Mouse (Mus musculus) ovary, adult 18-20 months (tissue): ENCODE results near the gene Aspdh.

Source experiments
- DNase-seq: peaks from one replicate; pipeline ENCODE4 v3.0.0; 2022; ENCODE audit warnings: low spot score, mixed read lengths

The Aspdh gene

DNA sequence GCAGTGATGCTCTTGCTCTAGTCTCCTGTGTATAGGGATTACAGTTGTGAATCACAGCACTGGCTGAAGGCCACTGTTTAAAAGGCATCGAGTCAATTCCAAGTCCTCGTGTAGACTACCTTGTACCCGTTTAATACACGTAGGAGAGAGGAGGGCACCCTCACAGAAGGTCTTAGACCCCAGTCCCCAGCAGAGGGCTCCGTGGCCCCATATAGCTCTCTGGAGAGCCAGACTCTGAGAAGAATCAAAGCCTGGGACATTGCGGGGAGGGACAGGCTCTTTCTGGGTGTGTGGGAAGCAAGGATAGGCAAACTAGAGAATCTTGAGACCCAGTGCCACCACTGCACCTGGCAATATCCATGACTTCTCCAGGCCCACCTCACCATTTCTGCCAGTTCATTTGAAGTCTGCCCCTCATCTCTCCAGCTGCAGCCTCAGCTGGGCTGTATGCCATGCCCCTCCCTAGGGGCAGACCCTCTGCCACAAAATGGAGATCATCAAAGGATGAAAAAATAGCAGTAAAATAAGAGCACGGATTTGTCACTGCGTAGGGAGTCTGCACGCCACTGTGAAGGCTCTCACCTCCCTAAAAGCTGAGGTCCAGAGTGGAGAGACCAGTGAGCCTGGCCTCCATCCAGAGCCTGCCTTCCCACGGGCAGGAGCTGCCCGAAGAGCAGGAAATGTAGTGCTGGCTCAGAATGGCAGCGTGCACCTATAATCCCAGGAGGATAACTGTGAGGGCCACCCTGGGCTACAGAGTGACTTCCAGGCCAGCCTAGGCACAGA lies 18.9 kb upstream of the Aspdh start:
- DNase-seq: no peak

DNA sequence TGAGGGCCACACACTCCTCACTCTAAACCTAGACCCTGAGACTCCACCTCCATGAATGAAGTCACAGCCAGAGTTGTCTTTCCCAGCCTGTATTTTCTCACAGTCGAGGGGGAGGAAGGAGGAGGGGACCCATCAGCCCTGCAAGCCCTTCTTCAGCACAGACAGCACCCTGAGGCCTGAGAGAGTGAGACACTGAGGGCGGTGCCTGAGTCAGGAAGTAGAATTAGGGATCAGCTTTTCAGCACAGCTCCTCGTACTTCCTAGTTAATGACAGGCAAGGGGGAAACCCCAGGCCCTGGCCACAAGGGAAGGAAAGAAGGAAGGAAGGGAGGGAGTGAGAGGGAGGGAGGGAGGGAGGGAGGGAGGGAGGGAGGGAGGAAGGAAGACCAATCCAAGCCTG lies 11.9 kb upstream of the Aspdh start:
- DNase-seq: no peak

DNA sequence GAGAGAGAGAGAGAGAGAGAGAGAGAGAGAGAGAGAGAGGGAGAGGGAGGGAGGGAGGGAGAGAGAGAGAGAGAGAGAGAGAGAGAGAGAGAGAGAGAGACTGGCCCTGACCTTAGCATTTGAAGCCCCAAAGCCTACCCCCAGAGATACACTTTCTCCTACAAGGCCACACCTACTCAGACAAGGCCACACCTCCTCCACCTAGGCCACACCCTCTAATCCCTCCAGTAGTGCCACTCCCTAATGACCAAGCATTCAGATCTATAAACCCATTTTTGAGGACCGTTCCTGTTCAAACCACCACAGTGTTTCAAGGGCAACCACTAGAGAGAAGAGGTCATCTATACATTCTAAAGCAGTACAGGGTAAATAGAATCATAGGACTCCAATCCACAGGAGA lies 8.9 kb upstream of the Aspdh start:
- DNase-seq: no peak

DNA sequence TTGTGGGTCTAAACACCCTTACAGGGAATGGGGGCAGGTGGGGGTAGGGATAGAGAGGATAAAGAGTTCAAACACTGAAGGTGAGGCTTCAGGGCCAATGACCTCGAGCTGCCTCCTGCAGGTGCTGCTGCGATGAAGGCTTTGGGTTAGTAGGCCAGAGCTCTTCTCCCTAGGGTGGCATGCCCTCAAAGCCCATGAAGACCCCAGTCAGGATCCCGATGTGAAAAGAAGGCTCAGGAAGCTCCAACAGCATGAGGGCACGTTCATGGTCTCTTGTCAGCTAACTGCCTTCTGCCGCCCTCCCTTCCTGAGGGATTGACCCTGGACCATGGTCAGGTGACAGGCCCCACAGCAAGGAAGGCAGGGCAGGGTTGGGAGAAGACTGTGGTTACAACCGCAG lies 5.1 kb upstream of the Aspdh start:
- DNase-seq: no peak

DNA sequence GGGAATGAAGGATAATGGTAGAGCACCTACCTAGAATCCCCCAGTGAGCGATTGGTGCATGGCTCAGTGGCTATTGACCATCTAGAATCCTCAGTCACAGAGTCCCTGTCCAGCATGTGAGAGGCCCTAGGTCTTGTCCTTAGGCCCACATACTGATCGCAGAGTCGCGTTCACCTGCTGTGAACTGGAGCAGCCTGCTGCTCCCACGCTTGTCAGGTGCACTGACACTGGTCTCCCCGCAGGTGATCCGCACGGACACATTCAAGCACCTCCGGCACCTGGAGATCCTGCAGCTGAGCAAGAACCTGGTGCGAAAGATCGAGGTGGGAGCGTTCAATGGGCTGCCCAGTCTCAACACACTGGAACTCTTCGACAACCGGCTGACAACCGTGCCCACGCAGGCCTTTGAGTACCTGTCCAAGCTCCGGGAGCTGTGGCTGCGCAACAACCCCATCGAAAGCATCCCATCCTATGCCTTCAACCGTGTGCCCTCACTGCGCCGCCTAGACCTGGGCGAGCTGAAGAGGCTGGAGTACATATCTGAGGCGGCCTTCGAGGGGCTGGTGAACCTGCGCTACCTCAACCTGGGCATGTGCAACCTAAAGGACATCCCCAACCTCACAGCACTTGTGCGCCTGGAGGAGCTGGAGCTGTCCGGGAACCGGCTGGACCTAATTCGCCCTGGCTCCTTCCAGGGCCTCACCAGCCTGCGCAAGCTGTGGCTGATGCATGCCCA lies 4.3 kb upstream of the Aspdh start:
- no peak for DNase-seq

DNA sequence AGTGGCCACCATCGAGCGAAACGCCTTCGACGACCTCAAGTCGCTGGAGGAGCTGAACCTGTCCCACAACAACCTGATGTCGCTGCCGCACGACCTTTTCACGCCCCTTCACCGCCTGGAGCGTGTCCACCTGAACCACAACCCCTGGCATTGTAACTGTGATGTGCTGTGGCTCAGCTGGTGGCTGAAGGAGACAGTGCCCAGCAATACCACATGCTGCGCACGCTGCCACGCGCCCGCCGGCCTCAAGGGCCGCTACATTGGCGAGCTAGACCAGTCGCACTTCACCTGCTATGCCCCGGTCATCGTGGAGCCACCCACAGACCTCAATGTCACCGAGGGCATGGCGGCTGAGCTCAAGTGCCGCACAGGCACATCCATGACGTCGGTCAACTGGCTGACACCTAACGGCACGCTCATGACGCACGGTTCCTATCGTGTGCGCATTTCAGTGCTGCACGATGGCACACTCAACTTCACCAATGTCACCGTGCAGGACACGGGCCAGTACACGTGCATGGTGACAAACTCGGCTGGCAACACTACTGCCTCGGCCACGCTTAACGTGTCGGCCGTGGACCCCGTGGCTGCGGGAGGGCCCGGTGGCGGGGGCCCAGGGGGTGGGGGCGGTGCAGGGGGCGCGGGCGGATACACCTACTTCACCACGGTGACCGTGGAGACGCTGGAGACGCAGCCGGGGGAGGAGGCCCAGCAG lies 3.5 kb upstream of the Aspdh start:
- no peak for DNase-seq

DNA sequence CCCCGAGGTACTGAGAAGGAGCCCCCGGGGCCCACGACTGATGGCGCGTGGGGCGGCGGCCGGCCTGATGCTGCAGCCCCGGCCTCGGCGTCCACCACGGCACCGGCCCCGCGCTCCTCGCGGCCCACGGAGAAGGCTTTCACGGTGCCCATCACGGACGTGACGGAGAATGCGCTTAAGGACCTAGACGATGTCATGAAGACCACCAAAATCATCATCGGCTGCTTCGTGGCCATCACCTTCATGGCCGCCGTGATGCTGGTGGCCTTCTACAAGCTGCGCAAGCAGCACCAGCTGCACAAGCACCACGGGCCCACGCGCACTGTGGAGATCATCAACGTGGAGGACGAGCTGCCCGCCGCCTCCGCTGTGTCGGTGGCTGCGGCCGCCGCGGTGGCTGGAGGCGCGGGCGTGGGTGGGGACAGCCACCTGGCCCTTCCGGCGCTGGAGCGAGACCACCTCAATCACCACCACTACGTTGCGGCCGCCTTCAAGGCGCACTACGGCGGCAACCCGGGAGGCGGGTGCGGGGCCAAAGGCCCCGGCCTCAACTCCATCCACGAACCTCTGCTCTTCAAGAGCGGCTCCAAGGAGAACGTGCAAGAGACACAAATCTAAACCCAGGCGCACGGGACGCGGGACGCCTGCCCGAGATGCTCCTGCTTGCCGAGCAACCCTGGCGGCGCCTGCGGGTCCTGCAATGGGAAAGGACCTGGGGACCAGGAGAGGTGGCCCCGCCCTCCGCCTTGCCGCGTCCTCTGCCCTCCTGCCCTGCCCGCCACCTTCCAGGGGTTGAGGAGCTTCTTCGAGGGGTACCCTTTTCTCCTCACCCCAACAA lies 2.8 kb upstream of the Aspdh start:
- no peak for DNase-seq

DNA sequence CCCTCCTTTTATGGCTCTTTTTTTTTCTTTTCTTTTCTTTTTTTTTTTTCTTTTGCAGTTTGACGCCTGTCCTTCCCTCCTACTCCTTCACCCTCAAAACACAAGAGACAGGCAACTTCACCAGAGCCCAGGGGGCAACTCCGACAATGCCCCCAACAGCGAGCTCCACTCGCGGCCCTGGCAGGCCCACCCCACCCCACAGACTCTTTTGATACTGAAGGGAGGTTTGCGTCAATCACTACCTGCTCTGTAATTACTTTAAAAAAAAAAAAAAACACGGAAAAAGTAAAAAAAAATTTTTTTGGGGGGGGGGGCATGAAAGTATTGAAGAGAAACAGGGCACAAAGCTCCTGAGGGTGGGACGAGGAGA lies 2.1 kb upstream of the Aspdh start:
- DNase-seq: no peak

DNA sequence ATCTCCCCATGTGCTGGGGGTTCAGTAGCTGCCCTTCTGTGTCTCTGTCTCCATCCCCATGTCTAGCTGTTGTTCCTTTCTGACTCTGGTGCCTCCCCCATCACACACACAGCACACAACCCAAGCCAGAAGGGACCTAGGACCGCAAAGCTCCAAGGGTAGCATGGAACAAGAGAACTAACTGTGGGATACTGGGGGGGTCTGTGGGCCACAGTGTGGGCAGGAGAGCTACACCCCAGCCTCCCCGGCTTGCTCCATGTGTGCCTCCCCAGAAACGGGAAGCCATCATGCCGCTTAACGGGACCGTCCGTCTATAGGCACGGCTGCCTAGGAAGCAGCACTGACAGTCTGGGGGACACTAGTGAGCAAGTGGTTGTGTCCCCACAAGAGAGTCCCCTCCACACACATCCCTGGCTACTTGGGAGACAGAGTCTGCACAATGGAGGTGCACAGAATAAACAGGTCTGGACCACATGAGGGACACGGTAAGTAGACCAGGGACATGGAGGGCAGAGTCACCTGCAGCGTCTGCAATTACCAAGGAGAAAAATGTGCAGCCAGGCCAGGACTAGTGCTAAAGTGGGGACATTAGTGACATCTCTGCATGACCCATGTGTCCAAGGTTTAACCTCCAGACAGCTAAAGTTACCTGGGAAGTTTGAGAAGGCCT lies 1.5 kb upstream of the Aspdh start:
- DNase-seq: no peak

DNA sequence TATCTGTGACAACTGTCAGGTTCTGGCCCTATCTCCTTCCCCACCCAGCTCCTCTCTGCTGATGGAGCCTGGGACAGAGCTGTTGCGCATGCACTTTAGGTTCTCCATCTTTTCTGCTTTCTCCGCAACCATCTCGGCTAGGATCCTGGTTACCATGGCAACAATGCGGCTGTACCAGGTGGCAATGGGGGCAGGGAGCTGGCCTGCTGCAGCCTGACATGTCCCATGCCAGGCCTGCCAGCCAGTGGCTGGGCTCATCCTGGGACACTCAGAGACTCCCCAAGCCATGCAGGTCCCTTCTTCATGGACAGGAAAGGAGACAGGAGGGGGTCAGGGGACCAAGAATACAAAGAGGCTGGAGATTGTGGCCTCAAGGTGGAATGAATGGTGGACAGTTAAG lies 680 bp upstream of the Aspdh start:
- DNase-seq: no peak

DNA sequence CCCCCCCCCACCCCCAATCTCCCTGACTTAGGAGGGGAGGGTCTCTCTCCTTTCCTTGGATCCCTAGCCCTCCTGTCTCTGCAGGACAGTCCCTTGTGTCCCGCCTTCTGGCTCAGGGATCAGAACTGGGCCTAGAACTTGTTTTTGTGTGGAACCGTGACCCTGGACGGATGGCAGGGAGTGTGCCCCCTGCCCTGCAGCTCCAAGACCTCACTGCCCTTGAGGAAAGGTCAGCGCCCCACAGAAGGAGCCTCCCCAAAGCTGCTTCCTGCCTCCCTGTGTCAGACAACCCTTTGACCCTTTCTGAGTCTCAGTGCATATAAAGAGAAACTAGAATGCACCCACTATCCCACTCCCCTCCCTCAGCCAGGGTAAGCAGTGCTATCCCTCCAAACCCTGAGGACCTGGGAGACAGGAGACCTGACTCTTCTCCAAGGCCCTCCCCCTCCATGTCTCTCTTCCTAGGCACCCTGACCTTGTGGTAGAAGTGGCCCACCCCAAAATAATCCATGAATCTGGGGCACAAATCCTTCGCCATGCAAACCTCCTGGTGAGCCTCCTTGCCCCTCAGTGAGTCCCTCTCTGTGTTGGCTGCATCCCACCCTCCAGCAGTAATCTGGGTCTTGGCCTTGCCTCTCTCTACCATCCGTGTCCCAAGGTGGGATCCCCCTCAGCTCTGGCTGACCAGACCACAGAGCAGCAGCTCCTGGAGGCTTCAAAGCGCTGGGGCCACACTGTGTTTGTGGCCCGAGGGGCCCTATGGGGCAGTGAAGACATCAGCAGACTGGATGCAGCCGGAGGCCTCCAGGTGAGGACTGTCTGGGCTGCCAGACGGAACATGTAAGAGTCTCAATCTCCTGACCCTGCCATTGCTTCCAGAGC lies 1.1 kb downstream of the Aspdh start:
- DNase-seq: no peak

DNA sequence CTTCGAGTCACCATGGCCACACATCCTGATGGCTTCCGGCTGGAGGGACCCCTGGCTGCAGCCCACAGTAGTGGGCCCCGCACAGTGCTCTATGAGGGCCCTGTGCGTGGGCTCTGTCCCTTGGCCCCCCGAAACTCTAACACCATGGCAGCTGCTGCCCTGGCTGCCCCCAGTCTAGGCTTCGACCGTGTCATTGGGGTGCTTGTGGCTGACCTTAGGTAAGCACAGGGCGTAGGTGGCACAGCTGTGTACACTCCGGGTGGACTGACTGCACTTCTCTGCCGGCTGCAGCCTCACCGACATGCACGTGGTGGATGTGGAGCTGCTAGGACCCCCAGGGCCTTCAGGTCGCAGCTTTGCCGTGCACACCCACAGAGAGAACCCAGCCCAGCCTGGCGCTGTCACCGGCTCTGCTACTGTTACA lies 1.7 kb downstream of the Aspdh start:
- no peak for DNase-seq

DNA sequence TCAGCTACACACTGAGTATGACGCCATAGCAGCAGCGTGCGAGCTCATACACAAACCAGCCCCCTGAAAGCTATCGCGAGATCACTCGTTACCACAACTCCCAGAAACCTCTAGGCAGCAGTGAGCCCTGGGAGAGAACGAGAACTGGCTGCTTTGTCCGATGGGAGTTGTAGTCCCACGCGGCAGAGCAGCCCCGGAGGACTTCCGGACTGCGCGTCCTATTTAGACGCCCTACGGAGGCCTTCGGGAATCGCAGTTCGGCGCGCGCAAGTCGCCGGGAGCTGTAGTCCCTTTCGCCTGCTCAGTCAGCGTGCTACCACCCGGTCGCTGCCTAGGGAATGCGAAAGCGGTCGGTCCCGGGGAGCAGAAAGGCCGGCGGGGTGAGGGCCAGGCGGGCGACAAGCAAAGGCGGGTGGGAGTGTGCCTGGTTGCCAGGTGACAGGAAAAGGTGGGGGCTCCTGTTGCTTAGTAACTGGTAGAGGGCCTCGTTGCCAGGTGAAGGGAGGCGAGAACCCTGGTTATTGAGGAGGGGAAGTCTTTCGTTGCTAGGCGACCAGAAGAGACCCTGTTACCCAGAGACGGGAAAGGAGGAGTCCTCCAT lies 2.7 kb downstream of the Aspdh start, which contains the start of gene Josd2:
TSS of gene Josd2 (plus strand) at position 170 of the 601 bp plus-strand sequence.
- DNase-seq: peak; percentile 97

DNA sequence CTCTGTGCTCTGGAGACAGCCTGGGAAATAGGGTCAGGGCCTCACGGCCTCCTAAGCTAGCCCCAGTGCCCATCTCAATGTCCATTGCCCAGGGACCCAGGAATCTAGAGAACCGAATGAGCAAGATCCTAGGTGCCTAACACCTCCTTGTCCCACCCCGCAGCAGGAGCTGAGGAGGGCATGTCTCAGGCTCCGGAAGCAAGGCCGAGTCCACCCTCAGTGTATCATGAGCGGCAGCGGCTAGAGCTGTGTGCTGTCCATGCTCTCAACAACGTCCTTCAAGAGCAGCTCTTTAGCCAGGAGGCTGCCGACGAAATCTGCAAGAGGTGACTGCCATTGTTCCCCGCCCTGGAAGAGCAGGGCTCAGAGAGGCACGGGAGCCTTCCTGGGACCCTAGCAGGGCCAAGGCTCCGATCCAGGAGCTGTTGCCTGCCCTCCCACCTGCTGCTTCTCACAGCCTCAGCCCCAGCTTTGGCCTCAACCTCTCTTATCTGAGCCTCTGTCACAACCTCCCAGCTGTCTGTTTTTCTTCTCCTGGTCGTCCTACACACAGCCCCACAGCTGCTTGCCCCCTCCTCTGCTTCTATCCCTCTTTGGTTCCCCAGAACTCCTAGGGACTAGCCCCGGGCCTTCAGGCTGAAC lies 3.6 kb downstream of the Aspdh start:
- DNase-seq: no peak

DNA sequence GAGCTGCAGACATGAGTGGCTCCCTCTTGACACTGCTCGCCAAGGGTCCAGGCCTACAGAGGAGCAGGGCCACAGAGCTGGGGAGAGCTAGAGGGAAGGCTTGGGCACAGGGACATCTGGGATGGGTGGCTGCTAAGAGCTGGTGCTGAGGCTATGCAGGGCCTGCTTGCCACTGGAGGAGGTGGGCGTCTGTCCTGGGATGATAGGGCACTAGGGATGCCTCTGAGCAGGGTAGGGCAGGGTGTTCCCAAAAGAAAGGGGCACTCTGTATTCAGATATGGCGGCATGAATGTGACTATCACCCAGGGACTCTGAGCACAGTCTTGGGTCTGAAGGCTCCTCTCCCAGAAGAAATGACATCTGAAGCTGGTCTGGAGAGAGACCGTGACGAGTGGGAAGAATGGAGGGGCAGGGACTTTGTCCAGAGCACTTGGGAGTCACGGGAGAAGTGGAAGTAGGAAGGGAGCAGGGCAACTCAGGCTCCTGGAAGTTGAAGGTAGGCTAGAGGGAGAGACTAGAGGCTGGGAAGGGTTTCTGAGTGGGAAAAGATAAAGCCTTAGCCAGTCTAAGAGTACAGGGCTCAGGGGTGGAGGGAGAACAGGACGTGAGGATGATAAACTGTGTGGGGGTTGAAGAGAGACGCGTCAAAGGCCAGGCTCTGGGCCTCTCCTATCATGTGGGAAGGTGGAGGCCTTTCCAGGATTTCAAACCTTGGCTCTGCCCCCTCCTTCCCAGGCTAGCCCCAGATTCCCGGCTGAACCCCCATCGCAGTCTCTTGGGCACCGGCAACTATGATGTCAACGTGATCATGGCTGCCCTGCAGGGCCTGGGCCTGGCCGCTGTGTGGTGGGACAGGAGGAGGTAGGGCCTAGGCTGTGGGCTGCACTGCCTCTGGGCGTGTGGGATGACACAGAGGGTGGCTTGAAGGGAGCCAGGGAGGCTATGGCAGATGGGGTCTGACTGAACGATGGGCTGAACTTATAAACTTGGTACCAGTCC lies 4.8 kb downstream of the Aspdh start:
- no peak for DNase-seq

DNA sequence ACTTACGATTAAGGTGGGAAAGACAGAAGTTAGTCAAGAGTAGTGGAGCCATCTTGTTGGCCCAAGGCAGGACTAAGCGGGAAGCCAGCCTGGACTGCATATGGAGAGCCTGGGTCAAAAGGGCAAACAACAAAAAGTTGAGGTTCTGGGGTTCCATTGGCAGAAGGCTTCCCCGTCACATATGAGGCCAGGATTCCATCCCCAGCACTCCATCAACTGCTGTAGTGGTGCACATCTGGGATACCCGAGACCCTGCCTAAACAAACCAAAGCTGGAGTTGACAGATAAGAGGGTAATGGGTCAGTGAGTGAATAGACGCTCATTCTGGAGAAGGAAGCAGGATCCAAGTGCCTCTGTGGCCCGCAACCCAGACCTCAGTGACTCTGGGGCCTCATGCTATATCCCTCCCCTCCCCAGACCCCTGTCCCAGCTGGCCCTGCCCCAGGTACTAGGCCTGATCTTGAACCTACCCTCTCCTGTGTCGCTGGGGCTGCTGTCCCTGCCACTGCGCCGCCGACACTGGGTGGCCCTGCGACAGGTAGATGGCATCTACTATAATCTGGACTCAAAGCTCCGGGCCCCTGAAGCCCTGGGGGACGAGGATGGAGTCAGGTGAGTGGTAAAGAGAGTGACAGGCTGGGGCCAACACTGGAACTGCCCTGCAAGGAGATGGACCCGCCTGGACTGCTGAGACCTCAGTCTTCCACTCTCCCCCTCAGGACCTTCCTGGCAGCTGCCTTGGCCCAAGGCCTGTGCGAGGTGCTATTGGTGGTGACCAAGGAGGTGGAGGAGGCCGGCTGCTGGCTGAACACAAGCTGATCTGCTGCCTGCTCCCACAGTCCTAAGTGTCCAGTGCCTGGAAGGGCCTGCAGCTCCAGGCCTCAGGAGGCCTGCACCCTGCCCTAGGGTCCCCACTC lies 5.8 kb downstream of the Aspdh start:
- DNase-seq: no peak

DNA sequence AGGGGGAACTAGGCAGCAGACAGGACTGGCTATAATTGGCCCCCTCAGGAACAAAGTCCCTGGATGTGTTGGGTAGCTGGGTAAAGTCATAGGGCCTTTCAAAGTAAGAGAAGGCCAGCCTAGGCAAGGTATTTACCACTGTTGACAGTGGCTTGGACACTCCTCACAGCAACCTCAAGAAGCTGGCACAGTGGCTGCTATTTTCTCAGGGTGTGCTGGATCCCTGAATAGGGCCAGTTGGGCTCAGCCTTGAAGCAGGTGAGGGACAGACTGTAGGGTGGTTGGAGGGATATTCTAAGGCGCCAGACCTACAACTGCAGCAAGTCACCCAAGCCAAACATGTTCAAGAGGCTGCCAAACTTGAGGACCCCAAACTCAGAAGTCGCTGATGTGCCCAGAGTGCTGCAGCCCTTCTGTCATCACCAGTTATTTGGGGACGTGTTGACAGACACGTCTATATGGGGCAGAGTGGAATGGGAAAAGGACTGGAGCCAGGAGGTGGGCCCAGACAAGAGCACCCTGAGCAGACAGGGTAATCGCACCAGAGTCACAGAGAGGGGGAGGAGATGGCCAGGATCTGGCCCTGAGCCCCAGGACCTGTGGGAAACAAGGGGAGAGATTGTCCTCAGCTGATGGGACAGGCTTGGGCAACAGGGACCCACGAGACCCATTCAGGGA lies 6.8 kb downstream of the Aspdh start:
- no peak for DNase-seq
